Mouse (Mus musculus) cerebral cortex, adult 2 months (tissue): ENCODE measurements around the gene Atg101.

ENCODE experiments used
- WGBS: fragments of 180-500 bp; shearing (Covaris S2); methylation state at CpG from one replicate; pipeline ENCODE4 v1.1.7; 2018; 5-methylcytosine and 5-hydroxymethylcytosine counted together

Atg101 gene

DNA sequence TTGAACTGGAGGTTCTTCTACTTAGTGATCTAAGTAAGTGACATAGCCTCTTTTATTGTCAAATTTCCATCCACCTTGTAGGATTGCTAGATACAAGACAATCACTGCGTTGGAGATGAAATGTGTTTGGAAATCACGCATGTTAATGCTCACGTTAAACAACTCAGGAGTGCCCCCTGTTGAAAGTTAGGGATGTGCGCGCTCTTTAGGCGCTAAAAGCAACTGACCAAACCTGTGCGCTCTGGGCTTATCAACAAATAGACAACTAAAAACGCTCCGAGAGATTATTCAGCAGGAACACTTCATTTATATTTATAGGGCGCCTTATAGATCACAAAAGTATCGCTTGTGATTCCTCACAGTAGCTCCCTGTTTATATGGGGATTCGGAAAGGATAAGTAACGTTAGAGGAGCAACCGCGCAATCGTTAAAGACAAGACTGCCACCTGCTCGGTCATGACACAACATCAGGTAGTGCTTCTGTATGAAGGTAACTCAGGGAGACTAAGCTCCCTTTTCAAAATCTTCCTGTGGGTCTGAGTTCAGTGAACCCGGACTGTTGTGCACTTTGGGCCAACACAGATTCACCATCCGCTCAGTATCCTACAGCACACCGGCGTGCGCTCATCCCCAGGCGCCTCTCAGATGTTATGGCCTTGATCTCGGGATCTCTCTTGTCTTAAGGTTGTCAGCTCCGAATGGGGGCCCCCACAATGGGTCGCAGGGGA is 725 bp upstream of the Atg101 start:
- under 1% methylated on average over 26 of the region's 26 CpGs for WGBS

DNA sequence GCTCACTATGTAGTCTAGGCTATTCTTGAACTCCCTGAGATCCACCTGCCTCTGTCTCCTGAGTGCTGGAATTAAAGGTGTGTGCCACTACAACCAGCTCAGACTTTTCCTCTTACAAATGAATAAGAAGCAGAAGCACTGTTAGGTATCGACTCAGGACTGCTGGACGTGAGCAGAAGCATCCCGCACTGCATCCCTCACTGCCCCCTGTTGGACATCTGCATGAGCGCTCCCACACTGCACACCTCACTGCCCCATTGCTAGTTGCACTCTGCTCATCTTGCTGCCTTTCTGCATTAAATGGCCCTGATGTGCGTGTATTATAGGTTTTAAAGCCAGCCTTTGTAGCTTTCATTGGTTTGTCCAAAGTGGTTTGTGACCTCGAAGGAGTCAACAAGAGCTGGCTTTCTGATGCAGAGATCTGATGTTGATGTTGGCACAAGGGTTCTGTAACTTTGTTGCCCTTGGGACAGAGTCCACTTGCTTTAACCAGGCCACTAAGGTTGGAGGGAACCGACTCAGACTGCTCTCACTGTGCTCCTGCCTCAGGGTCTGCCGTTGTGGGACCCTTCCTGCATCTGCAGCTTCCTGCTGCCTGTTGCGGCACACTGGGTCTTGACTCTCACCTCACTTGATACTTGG is 2.2 kb downstream of the Atg101 start:
- WGBS = 62% methylated on average over 9 of the region's 9 CpGs

DNA sequence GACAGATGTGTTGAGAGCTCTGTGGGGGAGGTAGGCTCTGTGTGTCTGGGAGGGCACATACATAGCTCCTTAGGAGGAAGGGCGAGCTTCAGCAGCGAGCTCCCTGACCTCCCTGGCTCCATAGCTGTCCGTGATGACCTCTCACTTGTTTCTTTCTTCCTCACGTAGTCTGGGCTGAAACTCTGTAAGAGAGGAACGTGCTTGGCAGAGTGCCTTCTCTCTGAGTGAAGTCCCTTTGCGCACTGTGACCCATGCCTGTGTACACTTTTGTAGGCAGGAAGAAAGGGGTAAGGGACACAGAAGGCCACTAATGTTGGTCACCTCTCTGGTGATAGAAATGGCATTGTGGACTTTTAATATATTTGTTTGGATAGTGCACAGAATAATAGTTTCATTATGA is 3.3 kb downstream of the Atg101 start:
- 71% methylated on average over 6 of the region's 6 CpGs for WGBS

DNA sequence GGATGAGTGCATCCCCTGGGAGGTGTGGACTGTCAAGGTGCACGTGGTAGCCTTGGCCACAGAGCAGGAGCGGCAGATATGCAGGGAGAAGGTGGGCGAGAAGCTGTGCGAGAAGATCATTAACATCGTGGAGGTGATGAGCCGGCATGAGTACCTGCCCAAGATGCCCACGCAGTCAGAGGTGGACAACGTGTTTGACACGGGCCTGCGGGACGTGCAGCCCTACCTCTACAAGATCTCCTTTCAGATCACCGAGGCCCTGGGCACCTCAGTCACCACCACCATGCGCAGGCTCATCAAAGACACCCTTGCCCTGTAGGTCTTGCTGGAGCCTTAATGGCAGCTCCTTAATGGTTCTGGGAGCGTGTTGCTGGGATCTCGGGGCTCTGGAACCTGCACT is 6.3 kb downstream of the Atg101 start:
- WGBS = 96% methylated on average over 15 of the region's 15 CpGs

DNA sequence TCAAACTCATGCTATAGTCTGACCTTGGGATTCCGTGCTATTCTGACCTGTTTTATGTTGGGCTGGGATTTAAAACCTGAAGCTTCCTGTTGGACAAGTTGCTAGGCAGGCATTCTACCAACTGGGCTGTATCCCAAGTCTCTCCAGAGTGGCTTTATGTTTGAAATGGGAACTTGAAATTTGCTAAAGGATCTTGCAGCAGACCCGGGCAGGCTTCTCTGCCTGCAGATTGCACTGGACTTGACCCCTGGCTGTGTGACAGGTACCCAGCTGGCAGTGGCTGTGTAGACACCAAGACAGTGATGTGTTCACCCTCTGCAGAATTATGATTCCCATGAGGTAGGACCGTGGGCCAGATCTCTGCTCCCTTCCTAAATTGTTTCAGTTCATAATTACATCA is 7.9 kb downstream of the Atg101 start:
- WGBS = 62% methylated on average over 3 of the region's 3 CpGs

DNA sequence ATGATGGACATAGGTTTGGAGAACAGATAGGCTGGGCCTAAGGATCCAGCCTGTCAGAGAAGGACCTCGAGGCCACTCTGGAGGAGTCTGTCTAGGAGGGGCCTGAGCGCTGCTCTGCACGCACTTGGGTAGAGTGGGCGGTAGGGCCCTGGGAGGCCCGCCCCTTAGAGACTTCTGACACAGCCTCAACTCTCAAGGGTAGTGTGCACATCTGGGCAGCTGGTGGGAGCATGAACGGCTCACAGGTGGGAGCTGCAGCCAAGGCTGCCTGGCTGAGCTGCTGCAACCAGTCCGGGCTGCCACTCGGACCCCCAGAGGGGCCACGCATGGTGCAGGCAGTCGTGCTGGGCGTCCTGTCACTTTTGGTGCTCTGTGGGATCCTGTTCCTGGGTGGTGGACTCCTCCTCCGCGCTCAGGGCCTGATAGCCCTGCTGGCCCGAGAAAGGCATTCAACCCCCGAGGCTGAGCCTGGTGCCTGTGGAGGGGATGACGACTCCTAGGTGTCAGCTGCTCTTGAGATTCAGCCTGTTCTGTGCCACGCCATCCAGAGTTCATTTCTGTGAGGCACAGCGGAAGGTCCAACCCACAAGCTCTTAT is 9.1 kb downstream of the Atg101 start, which contains the start of gene 6030408B16Rik:
TSS of gene 6030408B16Rik (plus strand) at position 188 of the 597 bp plus-strand sequence.
- 75% methylated on average over 18 of the region's 18 CpGs for WGBS

DNA sequence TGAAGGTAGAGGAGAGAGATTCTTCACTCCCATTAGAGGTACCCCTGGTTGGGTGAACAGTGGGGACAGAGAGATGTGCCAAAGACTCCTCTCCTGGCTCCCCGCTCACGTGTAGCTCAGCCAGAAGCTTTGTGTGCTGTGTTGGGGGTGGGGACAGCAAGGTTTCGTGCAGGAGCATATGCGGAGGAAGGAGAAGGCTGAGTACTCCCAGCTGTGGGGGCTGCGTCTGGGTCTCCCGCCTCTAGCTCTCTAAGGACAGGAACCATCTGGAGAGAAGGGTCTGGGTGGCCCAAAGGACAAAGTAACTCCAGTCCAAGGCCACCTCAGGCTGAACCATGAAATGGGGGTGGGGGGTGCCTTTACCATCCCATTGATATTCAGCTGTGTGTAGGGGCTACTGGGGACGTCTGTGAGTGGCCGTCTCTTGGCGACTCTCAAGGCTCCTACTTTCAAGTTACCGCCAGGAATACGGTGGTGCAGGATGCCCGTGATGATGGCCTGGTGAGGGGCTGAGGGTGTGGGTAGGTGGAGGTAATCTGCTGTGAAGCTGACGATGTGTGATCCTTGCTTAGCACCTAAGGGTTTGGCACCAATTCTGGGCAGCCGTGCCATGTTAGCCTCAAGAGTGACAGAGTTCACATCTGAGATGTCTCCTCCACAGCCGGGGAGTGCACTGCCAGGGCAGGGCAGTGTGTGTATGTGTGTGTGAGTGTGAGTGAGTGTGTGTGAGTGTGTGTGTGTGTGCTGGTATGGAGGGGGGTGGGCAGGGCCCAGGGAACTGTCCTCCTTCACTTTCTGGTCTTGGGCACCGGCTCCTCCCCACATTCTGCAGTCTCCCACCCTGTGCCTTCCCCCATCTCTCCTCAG is 10.2 kb downstream of the Atg101 start:
- WGBS = 48% methylated on average over 16 of the region's 16 CpGs

DNA sequence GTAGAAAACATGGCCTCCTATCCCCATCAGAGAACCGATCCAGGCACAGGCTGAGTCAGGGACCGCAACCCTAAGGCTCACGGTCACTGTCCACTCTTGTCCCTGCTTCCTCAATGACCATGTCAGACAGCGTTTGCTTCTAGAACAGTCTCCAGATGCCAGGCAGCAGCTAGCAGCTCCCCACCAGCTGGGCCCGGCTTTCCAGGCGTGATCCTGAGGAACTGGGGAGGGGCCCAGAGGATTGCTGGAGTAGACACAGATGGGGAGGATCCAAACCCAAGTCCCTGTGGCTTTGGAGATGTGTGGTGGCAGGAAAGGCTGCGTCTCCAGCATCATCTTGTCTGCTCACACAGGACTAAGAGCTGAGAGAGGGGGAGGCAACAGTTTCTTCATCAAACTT is 11.0 kb downstream of the Atg101 start:
- 76% methylated on average over 7 of the region's 7 CpGs for WGBS

DNA sequence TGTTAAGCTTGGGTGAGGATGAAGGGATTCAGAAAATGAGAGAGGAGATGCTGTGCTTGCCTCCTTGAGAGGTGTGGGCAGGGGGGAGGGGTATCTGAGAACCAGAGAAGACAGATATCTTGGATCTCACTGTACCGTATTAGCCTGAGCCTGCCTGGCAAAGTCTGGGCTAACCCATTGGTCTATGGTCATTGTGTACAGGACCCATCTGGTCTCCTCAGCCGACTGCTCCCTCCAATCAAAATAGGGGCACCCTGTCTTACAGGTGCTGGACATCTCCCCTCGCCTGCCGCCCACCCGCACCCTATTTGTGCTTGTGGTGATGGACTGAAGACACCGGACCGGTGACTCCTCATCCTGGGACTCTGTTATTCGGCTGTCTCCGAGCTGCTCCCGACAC is 11.5 kb downstream of the Atg101 start:
- 95% methylated on average over 10 of the region's 10 CpGs for WGBS

DNA sequence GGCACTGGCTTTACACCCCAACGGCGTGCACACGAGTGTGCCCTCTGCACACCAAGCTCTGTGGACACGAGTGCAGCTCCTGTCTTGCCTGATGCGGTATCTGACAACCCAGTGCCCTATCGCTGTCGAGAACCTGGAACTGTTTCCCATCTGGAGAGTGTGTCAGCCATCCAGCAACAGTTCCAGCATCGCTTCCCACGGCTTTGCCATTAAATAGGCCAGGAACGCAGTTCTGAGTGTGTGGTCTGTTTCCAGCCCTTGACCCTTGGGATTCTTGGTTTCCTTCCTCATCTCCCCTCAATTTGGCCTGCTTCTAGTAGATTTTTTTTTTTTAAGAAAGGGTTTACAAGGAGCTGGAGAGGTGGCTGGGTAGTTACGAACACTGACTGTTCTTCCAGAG is 12.0 kb downstream of the Atg101 start:
- 89% methylated on average over 11 of the region's 11 CpGs for WGBS

DNA sequence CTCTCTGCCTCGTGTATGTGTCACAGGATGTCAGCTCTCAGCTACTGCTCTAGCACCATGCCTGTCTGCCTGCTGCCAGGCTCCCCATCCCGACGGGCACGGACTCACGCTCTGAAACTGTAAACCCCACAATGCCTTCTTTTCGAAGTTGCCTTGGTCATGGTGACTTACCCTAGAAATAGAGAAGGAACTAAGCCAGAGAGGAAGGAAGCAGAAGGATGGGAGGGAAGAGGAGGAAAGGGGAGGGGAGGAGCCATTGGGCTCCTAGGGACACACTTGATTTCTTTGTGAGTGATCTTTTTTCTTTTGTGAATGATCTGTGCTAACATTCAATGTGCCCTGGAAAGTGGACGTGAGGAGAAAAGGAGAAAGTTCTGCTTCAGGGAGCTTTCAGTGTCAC is 13.9 kb downstream of the Atg101 start:
- 23% methylated on average over 7 of the region's 7 CpGs for WGBS

DNA sequence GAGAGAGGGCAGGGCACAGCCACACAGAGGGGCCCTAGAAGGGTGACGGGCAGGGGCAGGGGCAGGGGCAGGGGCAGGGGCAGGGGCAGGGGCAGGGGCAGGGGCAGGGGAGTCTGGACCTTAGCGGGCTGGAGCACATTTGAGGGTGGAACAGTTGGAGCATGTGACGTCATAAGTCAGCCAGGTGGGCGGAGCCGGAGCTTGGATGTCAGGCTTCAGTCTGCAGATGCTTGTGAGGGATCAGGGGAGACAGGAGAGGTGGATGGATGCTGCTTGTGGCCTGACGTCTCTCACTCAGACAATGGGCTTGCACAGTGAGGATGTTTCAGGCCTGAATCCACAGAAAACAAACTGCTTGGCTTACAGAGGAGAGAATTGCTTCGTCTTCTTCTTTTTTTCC is 14.5 kb downstream of the Atg101 start:
- 31% methylated on average over 7 of the region's 7 CpGs for WGBS

DNA sequence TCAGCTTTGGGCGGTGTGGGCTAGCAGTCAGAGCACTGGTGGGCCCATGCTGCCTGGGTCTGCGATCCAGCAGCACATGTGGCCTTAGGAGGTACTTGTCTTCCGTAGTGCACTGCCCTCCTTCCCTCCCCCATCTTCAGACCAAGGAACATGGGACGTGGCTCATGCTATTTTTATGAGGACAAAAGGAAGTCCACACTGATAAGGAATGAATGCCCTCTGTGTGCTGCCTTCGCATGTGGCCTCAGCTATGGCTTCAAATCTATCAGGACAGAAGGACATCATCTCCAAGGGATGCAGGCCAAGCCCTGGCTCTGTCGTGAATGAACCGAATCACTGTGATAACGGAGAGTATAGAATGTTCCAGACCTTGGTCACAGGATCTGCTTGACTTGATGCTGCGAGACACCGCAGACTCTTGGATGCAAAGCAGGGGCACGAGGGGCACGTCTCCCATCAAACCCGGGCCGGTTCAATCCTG is 15.4 kb downstream of the Atg101 start:
- WGBS = 85% methylated on average over 14 of the region's 14 CpGs

DNA sequence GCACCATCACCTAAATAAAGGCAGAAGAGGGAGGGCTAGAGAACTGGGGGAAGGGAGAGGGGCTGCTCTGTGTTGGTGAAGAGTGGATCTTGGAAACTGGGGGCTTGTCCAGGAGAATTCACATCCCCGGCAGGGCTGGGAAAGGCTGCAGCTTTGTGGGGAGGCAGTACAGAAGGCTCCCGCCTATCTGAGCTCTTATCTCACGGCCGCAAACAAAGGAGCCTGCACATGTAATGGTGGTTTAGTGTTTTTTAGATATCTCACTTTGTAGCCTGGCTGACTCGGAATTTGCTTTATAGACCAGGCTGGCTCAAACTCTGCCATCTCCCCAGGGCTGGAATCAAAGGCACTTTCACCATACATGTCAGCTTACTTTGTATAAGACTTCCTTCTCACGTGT is 16.1 kb downstream of the Atg101 start:
- WGBS = 81% methylated on average over 6 of the region's 6 CpGs

DNA sequence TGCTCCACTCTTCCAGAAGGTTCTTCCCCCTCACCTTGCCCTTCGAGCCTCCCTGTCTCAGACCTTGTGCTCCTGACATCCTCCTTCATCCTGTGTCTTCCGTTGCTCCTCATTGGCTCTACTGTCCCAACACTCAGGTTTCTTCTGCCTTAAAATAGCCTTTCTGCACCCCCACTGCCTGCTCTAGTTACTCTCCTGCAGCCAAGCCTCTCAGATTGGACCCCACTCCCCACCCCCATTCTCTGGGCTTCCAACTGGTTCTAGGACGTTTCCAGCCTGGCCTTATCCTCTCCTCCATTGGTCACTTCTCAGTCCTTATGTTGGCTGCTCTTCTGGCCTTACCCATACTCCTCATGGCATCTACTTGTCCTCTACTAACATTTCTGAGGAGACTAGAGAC is 18.1 kb downstream of the Atg101 start:
- WGBS = 82% methylated on average over 3 of the region's 3 CpGs

DNA sequence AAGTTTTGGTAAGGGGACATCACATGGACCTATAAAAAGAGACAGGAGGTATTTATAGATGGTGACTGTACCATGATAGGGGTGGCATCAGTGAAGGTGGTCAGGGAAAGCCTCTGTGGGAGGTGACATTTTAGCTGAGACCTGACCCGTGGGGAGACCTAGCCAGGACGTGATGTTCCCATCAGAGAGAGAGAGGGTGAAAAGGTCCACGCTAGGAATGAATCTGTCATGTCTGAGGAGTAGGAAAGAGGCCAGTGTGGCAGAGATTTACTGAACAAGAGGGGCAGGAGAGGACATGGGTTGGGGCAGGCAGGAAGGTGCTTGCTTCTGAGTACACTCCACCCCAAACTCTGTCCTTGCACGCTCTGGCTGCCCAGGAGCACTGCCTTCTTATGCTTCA is 19.8 kb downstream of the Atg101 start:
- WGBS = 93% methylated on average over 4 of the region's 4 CpGs

DNA sequence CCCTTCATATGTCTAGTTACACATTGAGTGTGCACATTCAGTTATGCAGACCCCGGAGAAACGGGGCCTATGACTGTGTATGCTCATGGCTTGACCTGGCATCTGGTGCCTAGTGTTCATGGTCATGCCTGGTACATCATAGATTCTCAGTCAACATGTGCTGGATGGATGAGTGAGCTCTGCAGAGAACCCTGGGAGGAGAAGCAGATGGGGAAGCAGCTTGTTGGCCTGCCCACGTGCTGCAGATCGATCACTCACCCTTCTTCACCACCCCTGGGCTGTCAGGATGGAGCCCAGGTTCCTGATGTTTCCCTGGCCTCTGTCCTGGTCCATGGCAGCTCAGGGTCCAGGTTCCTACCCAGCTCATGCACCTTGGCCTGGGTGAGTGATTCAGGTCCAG is 22.4 kb downstream of the Atg101 start:
- 70% methylated on average over 4 of the region's 4 CpGs for WGBS

DNA sequence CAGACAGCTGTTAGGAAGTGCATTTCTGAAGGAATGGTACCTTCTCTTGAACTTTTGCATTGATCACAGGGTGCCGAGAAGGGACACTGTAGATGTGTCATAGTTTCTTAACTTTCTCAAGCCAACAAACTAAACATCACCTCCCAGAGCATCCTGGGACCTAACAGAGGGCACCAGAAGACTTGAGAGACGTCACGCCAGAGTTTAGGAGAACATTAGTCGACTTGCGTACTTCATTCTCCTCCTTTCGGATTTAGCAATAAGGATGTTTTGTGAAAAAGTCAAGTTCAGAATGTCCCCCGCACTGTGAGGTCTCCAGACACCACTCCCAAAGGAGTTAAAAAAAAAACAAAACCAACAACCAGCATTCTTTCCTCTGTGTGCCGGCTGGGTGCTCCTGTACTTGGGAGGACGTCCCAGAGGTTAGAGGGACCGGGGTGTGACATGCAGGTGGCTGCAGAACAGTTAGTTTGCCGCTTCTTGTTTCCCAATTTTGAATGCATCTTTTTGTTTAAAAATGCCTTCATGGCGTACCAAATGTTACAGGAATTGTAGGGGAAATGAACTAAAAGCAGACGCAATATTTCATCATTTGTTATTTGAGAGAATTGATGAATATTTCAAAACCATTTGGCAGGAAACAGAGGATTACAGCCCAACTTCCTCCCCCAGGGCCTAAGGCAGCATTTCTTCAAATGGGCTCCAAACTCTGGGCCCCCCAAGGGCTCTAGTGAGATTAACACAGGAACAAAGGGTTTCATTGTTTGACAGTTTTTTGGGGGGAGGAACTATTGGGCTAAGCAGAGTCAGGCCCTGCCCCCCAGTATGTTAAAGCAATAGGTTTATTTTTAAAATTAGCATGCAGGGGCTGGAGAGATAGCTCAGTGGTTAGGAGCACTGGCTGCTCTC is 24.6 kb downstream of the Atg101 start:
- WGBS = 72% methylated on average over 13 of the region's 13 CpGs

DNA sequence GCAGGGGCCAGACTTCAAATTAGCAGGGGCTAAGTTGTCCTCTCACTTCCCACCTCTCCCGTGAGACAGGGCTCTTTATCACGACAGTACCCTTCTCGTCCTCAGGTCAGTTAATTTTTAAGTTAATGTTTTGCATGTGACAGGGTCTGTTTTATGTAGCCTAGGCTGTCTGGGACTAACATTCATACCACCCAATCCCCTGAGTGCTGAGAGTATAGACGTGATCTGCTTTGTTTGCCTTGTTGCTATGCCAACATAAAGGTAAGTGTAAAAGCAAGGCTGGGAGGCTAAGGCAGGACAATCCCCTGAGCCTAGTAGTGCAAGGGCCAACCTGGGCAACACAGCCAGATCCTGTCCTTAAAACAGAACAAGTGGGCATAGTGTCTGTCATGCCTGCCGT is 25.4 kb downstream of the Atg101 start:
- 65% methylated on average over 5 of the region's 5 CpGs for WGBS

DNA sequence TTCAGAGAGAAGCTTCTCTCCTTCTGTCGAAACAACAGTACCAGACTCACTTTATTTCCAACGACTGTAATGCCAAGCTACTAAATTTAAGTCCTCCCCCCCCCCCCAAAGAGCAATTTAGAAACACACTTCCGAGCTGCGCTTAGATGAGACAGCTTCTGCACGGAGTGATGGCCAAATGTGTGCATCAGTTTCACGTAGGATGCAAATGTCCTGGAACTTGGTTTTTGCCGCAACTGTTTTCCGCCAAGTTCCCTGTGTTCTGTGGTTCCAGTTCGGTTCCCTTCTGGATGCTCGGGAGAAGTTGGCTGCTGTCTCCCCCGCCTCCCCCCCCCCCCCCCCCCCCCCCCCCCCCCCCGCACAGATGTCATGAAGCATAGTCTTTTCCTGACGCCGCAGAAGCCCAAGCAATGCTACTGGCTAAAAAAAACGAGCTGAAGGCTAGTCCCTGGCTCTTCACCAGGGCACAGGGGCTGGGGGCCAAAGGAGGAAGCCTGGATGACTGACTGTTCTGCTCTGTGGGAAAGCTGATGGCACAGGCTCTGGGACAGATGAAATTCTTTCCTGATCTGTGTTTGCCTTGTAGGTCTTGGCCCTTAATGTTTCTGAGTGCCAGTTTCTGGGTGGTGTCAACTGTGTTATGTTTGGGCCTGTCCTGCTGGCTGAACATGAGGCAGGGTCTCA is 27.2 kb downstream of the Atg101 start:
- WGBS = 24% methylated on average over 14 of the region's 15 CpGs
